Mouse (Mus musculus) liver, embryonic 12.5 days (tissue): ENCODE data around the gene Chn2. TPM values are rescaled to one million over a fixed set of nuclear protein-coding genes. Genes with fewer than 3 reads are reported as not detected.
A peak's percentile ranks its signal among the peaks of the same experiment; 100 is the strongest.

Source experiments
- ATAC-seq: fragments of 200-750 bp; cut with Nextera tagmentation; 2 replicates; pipeline ENCODE4 v1.8.0; 2017; ENCODE audit warnings: moderate number of reproducible peaks, mild to moderate bottlenecking, moderate library complexity
- H3K27ac ChIP-seq: fragments of 300-500 bp; sonication (generic); 2 replicates; pipeline ENCODE4 v1.5.1; 2016; ENCODE audit warnings: mild to moderate bottlenecking
- H3K27me3 ChIP-seq: fragments of 300-500 bp; sonication (generic); replicated peaks from 2 replicates; pipeline ENCODE4 v1.6.1; 2016; ENCODE audit warnings: mild to moderate bottlenecking, moderate library complexity
- H3K36me3 ChIP-seq: fragments of 300-500 bp; sonication (generic); 2 replicates; pipeline ENCODE4 v1.6.1; 2016; ENCODE audit warnings: mild to moderate bottlenecking, moderate library complexity
- H3K4me1 ChIP-seq: fragments of 300-500 bp; sonication (generic); 2 replicates; pipeline ENCODE4 v1.6.1; 2016
- H3K4me2 ChIP-seq: fragments of 300-500 bp; sonication (generic); 2 replicates; pipeline ENCODE4 v1.6.1; 2016; ENCODE audit warnings: mild to moderate bottlenecking, moderate library complexity
- H3K4me3 ChIP-seq: fragments of 300-500 bp; sonication (generic); 2 replicates; pipeline ENCODE4 v1.5.1; 2016; ENCODE audit warnings: mild to moderate bottlenecking, moderate library complexity
- H3K9ac ChIP-seq: fragments of 300-500 bp; sonication (generic); 2 replicates; pipeline ENCODE4 v1.6.1; 2016; ENCODE audit warnings: mild to moderate bottlenecking, moderate library complexity
- H3K9me3 ChIP-seq: fragments of 300-500 bp; sonication (generic); replicated peaks from 2 replicates; pipeline ENCODE4 v1.6.1; 2016; ENCODE audit warnings: mild to moderate bottlenecking, moderate library complexity
- WGBS: fragments of 180-500 bp; shearing (Covaris S2); methylation state at CpG from one replicate; pipeline ENCODE4 v1.1.7; 2016; ENCODE audit not compliant: insufficient replicate concordance; 5-methylcytosine and 5-hydroxymethylcytosine counted together
- polyA plus RNA-seq: library from polyadenylated mRNA; unstranded; fragments of >200 nt; fragmentation: Nextera tagmentation; extraction: Ambion mirVana; gene quantifications from 2 replicates; pipeline ENCODE4 v1.2.1, GENCODE M21; 2016

Gene Chn2
- polyA plus RNA-seq, 1 experiment from 2014 or later = 4.9 TPM

DNA sequence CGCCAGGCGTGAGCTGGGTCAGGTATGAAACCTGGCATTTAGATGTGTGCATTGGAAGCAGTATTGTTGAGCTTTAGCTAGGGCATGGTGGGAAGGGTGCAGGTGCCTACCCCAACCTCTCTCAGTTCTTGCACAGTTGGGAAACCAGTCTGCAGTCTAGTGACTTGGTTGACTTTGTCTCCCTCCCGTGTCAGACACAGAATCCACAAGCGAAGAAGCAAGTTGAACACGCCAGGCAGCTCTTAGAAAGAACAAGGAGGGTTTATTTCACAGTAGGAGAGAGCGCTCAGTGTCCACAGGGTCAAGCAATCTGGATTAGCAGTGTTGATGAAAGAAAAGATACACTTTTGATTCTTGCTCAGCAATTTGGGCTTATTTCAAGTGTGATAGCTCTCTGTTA is 226.0 kb downstream of the Chn2 start:
- ATAC-seq = no peak
- Histone ChIP-seq H3K9me3 (no peaks in the 10 kb centered on the region), H3K27ac (no peak overlapping the region), H3K27me3 (no peaks in the 10 kb centered on the region), H3K9ac (no peak overlapping the region), H3K4me3 (no peak overlapping the region), H3K36me3 (no peaks in the 10 kb centered on the region), H3K4me1 (no peaks in the 10 kb centered on the region), H3K4me2 (no peak overlapping the region)
- 75% methylated on average over 6 of the region's 6 CpGs for WGBS

DNA sequence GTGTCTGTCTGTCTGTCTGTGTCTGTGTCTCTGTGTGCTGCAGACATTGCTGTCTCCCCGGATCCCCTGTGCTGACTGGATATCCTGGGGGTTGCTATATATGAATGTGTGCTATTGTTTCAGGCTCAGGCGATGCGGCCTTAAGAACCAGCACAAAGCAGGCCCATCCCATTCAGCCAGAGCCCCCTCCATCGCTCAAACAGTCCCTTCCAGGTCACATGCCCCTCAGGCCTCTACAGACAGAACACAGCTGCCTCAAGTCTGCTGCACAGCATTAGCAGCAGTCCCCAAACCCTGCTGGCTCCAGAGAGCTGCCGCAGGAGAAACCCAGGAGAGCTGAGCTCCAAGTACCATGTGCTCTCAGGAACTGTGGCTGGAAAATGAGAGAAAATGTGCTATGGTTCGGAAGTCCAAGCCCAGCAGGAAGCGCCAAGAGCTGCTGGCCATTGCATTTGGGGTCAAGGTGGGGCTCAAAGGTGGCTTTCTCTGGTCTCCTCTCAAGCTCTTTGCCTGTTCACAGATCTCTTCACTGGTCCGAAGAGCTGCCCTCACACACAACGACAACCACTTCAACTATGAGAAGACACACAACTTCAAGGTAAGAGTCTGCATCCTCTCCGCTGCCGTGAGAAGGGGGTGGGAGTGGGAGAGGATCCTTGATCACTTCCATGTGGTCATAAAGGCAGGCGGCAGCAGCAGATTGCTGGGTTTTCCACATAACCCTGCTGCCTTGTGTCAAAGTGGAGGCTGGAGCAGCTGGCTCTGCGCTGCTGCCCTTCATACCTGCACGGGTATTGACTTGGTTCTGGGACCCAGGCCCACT is 233.4 kb downstream of the Chn2 start:
- no peak for ATAC-seq
- H3K36me3 ChIP-seq = no peaks in the 10 kb centered on the region
- peaks cover 14% of the 10 kb centered on the region; the same call in 1 of the 2 replicates for H3K4me1 ChIP-seq
- H3K4me3 ChIP-seq = no peak overlapping the region
- H3K9me3 ChIP-seq = no peaks in the 10 kb centered on the region
- no peak overlapping the region for H3K4me2 ChIP-seq
- 66% methylated on average over 14 of the region's 14 CpGs for WGBS
- no peak overlapping the region for H3K9ac ChIP-seq
- H3K27me3 ChIP-seq = no peaks in the 10 kb centered on the region
- no peak overlapping the region for H3K27ac ChIP-seq

DNA sequence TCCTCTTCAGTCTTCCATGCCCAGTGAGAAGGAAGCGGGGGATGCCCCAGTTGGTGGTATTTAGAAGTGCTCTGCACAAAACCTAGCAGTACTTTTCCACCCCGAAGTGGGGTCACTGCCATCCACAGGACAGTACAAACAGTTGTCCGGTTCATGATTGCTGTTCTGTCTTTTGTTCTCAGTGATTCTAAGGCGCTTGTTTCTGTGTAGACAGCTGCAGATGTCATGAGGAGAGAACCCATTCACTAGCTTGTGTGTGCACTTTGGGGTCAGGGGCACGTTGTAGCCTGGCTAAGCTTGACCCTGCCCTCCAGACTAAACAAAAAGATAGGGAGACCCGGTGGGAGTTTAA is 234.0 kb downstream of the Chn2 start:
- Histone ChIP-seq H3K27ac (no peak overlapping the region), H3K4me1 (peaks cover 14% of the 10 kb centered on the region; the same call in 1 of the 2 replicates), H3K36me3 (no peaks in the 10 kb centered on the region), H3K27me3 (no peaks in the 10 kb centered on the region), H3K9ac (no peak overlapping the region), H3K4me3 (no peak overlapping the region), H3K9me3 (no peaks in the 10 kb centered on the region), H3K4me2 (no peak overlapping the region)
- WGBS = 46% methylated on average over 6 of the region's 6 CpGs
- no peak for ATAC-seq

DNA sequence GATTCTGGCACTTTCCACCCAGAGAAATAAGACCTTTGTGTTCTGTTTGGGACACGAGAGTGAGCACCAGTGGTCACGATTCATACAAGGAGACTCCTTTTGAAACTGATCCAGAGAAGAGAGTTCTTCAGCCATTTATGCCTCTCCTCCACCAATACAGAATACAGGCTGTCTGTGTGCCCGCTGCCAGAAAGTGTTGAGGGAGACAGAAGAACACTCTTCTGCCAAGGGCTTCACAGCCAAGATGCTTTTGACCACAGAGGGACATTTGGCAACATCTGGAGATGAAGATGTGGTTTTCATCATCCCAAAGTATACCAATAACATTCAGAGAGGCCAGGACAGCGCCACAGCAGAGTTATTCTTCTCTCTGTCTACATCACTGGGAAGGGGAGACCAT is 237.9 kb downstream of the Chn2 start:
- no peaks in the 10 kb centered on the region for H3K36me3 ChIP-seq
- H3K27ac ChIP-seq = no peak overlapping the region
- WGBS = 68% methylated on average over 4 of the region's 4 CpGs
- ATAC-seq = no peak
- no peak overlapping the region for H3K4me3 ChIP-seq
- no peaks in the 10 kb centered on the region for H3K9me3 ChIP-seq
- H3K9ac ChIP-seq = no peak overlapping the region
- no peaks in the 10 kb centered on the region for H3K27me3 ChIP-seq
- peaks cover 23% of the 10 kb centered on the region; the same call in 1 of the 2 replicates for H3K4me1 ChIP-seq
- H3K4me2 ChIP-seq = no peak overlapping the region

DNA sequence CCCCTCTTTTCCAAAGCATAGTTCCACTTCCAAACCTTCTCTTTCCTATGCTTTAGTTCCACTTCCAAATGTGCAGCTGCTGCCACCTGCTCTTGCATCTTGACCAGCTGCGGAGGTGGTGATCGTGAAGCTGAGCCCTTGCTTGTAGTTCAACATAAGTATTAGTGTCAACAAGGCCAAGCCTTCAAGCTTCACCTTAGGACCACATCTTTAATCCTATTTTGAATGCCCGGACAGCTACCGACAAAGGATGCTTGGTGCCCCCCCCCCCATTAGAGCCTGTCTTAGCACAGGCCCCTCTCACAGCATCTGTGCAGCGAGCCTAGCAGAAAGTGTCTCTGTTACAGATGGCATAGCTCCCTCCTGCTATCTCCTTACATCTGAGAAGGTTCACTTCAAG is 238.5 kb downstream of the Chn2 start:
- ATAC-seq = no peak
- no peaks in the 10 kb centered on the region for H3K9me3 ChIP-seq
- peaks cover 20% of the 10 kb centered on the region; the same call in 1 of the 2 replicates for H3K4me1 ChIP-seq
- H3K4me3 ChIP-seq = no peak overlapping the region
- H3K27ac ChIP-seq = no peak overlapping the region
- H3K36me3 ChIP-seq = no peaks in the 10 kb centered on the region
- no peaks in the 10 kb centered on the region for H3K27me3 ChIP-seq
- no peak overlapping the region for H3K9ac ChIP-seq
- H3K4me2 ChIP-seq = no peak overlapping the region
- WGBS = 59% methylated on average over 5 of the region's 5 CpGs

DNA sequence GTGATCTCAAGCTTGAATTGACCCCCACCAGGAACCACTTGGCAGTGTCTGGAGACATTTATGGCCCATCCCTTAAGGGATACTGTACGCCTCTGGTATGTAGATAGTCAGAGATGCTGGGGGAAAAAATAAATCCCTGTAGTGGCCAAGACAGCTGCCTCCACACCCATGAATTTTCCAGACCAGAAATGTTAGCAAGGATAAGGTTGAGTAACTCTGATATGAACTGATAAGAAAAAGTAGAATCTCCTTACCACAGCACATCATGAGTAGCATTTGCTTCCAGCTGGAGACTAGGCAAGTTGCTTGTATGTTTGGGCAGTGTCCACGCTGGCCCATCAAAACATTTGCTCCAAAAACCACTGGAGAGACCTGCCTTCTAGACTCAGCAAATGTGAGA is 239.3 kb downstream of the Chn2 start:
- no peak overlapping the region for H3K27ac ChIP-seq
- no peaks in the 10 kb centered on the region for H3K9me3 ChIP-seq
- H3K36me3 ChIP-seq = no peaks in the 10 kb centered on the region
- H3K4me2 ChIP-seq = no peak overlapping the region
- H3K4me1 ChIP-seq = peaks cover 12% of the 10 kb centered on the region; the same call in 1 of the 2 replicates
- H3K4me3 ChIP-seq = no peak overlapping the region
- no peak overlapping the region for H3K9ac ChIP-seq
- ATAC-seq = no peak
- no peaks in the 10 kb centered on the region for H3K27me3 ChIP-seq
- 59% methylated on average over 2 of the region's 2 CpGs for WGBS

DNA sequence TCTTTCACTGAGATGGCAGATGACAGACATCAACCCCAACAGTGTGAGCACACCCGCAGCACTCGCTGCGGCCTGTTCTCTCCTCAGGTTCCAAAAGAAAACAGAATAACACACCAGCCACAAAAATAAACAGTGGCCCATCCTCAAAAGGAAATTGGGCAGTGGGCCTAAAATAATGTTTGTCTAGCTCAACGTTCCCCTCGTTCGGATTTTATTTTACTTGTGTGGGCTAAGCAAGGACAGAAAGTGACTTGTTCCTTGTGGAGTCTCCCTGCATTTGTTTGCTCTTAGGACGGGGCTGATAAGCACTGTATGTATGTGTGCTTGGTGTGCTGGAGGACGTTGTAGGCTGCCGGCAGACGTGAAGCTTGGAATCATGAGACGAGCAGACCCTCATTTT is 240.0 kb downstream of the Chn2 start:
- Histone ChIP-seq H3K4me2 (no peak overlapping the region), H3K9ac (no peak overlapping the region), H3K27me3 (no peaks in the 10 kb centered on the region), H3K4me1 (peaks cover 9% of the 10 kb centered on the region; the same call in 1 of the 2 replicates), H3K27ac (no peak overlapping the region), H3K4me3 (no peak overlapping the region), H3K9me3 (no peaks in the 10 kb centered on the region), H3K36me3 (no peaks in the 10 kb centered on the region)
- WGBS = 58% methylated on average over 11 of the region's 11 CpGs
- no peak for ATAC-seq

DNA sequence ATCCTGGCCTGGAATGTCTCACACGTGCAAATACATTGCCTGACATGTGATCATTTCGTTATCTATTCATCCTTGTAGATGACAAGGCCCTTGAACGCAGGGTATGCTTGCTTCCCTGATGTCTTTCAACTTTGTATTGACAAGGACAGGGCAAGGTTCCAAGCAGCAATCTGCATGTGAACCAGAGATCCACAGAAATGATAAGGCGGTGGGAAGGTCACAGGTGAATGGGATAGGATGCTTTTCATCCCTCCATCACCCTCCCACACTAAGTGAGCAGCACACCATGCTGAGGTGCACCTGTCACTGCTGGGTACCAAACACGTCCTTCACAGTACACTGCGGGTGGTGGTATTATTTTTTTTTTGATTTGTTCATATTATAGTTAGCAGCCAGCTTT is 240.9 kb downstream of the Chn2 start:
- Histone ChIP-seq H3K36me3 (no peaks in the 10 kb centered on the region), H3K9ac (no peak overlapping the region), H3K9me3 (no peaks in the 10 kb centered on the region), H3K27me3 (no peaks in the 10 kb centered on the region), H3K27ac (no peak overlapping the region), H3K4me1 (peaks cover 9% of the 10 kb centered on the region; the same call in 1 of the 2 replicates), H3K4me3 (no peak overlapping the region), H3K4me2 (no peak overlapping the region)
- 65% methylated on average over 6 of the region's 6 CpGs for WGBS
- ATAC-seq = no peak

DNA sequence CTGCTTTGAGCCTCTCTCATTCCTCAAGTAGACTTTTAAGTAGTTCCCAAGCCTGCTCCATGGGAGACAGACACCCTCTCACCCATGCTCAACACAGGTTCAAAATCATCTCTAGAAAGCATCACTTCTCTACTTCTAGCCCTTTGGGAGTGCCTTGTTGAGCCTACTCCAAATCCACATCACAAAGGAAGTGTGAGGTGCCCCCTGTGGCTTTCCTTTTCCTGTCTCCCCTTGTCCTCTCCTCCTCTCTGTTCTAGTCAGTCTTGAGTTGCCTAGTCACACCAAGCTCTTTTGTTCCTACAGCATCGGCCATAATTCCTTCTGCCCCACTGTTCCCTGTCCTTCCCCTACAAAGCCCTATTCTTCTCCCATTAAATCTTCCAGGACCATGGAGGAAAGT is 243.9 kb downstream of the Chn2 start:
- H3K9ac ChIP-seq = no peak overlapping the region
- WGBS = 30% methylated on average over 1 of the region's 1 CpGs

DNA sequence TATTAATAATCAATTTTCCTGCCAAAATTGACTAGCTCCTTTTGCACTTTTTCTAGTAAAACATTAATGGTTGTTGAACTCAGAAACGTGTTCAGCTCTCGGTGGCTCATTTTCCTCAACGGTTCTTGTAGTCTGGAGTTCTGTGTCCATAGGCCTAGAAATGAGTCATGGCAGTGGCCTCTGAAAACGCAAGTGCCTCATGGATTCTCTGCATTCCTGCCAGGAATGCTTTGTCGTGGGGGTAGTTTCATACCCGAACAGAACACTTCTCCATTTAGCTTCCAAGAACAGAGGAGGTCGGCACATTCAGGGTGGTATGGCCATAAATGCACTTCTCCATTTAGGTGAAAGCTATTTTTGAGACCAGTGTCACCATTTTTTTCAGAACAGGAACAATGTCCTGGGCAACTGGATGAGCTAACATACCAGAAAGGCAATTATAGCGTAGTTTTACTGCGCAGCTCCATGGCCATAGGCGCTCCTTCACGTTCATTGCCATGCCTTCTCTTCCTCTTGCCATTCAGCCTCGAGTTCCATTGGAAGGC is 244.9 kb downstream of the Chn2 start:
- WGBS = 59% methylated on average over 12 of the region's 12 CpGs

More for the DNA sequence above, 243.9 kb downstream of the Chn2 start:
- no peak for ATAC-seq
- Histone ChIP-seq H3K4me2 (no peak overlapping the region), H3K36me3 (no peaks in the 10 kb centered on the region), H3K4me3 (no peak overlapping the region), H3K4me1 (peaks cover 9% of the 10 kb centered on the region; the same call in 1 of the 2 replicates), H3K27me3 (no peaks in the 10 kb centered on the region), H3K9me3 (no peaks in the 10 kb centered on the region), H3K27ac (no peak overlapping the region)

DNA sequence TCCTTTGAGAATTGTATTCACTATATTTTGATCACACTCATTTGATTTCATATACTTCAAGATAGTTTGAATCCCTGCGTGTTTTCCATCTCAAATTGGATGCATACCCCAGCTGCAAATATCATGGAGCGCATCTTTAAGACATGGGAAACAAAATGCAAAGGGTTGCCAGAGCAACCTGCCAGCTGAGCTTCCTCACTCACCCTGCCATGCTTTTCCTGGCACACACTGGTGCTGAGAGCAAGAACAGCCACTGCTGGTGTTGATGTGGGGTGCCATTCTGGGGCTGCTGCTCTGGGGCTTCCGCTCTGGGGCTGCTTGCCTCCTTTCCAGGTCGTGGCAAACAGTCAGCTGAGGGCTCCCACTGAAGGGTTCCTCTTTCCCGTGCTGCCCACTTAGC is 247.5 kb downstream of the Chn2 start:
- Histone ChIP-seq H3K27me3 (no peaks in the 10 kb centered on the region), H3K4me1 (no peaks in the 10 kb centered on the region), H3K9me3 (no peaks in the 10 kb centered on the region), H3K27ac (no peak overlapping the region), H3K4me3 (no peak overlapping the region), H3K9ac (no peak overlapping the region), H3K4me2 (no peak overlapping the region), H3K36me3 (no peaks in the 10 kb centered on the region)
- WGBS = 60% methylated on average over 5 of the region's 5 CpGs
- no peak for ATAC-seq

More for the DNA sequence above, 244.9 kb downstream of the Chn2 start:
- Histone ChIP-seq H3K4me3 (no peak overlapping the region), H3K4me2 (no peak overlapping the region), H3K4me1 (peaks cover 3% of the 10 kb centered on the region; the same call in 1 of the 2 replicates), H3K27ac (no peak overlapping the region), H3K27me3 (no peaks in the 10 kb centered on the region), H3K36me3 (no peaks in the 10 kb centered on the region), H3K9ac (no peak overlapping the region), H3K9me3 (no peaks in the 10 kb centered on the region)
- ATAC-seq = no peak

DNA sequence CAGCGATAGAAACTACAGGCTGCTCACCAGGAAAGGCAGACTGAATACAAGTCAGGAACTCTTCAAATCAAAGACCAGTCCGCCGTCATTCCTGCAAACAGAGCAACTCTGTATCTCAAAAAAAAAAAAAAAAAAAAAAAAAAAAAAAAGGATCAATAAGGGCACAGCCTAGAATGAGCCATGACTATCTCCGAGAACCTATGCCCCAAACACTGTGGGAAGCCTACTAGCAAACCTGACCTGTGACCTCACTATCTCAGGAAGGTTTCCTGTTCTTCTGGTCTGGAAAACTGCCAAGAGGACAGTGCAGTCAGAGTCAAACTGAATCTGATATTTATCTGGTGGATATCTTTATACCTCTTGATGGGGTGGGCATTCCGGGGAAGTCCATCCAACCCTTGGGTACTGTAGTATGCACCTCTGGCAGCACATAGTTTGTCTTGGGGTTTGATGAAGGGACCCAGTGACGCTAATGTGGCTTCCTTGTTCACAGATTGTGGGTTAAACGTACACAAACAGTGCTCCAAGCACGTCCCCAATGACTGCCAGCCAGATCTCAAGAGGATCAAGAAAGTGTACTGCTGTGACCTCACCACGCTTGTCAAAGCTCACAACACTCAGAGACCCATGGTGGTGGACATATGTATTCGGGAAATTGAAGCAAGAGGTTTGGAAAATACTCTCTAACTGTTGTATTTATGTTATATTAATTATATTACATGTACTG is 250.6 kb downstream of the Chn2 start:
- Histone ChIP-seq H3K9me3 (no peaks in the 10 kb centered on the region), H3K36me3 (no peaks in the 10 kb centered on the region), H3K4me3 (no peak overlapping the region), H3K27ac (no peak overlapping the region), H3K27me3 (no peaks in the 10 kb centered on the region), H3K4me1 (no peaks in the 10 kb centered on the region), H3K4me2 (no peak overlapping the region), H3K9ac (no peak overlapping the region)
- WGBS = 51% methylated on average over 10 of the region's 10 CpGs
- ATAC-seq = peak; percentile 70
